Mouse (Mus musculus): Measurements from ENCODE around the gene Tex2.

DNA sequence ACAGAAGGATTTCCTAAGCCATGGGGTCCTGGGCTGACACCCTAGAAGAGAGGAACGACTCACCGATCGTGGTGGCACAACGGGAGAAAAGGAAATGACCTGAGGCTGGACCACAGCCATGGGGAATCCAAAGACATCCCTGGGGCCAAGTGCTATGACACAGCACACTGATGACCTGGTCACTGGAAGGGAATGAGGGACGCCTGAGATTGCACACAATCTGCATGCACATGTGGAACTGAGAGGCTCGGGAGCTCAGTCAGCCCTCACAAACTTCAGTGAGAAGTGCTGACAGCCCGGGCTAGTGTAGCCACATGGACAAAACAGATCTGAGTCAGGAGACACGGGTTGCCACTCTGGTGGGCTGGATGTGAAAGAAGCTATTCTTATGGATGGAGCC lies 24.4 kb downstream of the Tex2 start:
- TF ChIP-seq CTCF (IDR thresholded peaks at IDR 0.05; ENCODE audit: borderline replicate concordance, control insufficient read depth, extremely low read depth, insufficient read depth, low read length, poor library complexity) (no peak), POLR2A (IDR thresholded peaks at IDR 0.05; ENCODE audit: control insufficient read depth, extremely low read depth, insufficient read depth, low read length, poor library complexity) (no peak)

All from thymus, adult 2 months (tissue).